Mouse (Mus musculus) liver, adult 2 months (tissue): Measurements from ENCODE around the gene Qars.

ENCODE experiments used
- CTCF ChIP-seq: fragments of 200-500 bp; IDR thresholded peaks from 2 replicates; pipeline ENCODE4 v1.5.1; 2011; ENCODE audit warnings: low read depth, low read length, control low read depth
- POLR2A ChIP-seq: fragments of 200-500 bp; IDR thresholded peaks from 2 replicates; pipeline ENCODE4 v1.6.1; 2011; ENCODE audit warnings: low read length, control low read depth; ENCODE audit not compliant: insufficient read depth; ENCODE audit errors: extremely low read depth

- TF ChIP-seq POLR2A (no peak), CTCF (no peak)
These were observed 47.6 kb upstream of the Qars start for GRCm38 (mm10) chr9:108459939-108460318.
